Mouse (Mus musculus) hindbrain, postnatal 0 days (tissue): ENCODE data around the gene Cmss1. TPM values are rescaled to one million over a fixed set of nuclear protein-coding genes. Genes with fewer than 3 reads are reported as not detected.

Experiments used
- ATAC-seq: fragments of 200-750 bp; cut with Nextera tagmentation; 2 replicates; pipeline ENCODE4 v1.8.0; 2017; ENCODE audit warnings: mild to moderate bottlenecking, moderate TSS enrichment, moderate library complexity
- DNase-seq: peaks from one replicate; pipeline ENCODE4 v3.0.0-alpha.2; 2015; ENCODE audit warnings: low spot score
- H3K27ac ChIP-seq: fragments of 300-500 bp; sonication (generic); 2 replicates; pipeline ENCODE4 v1.5.1; 2014; ENCODE audit warnings: mild to moderate bottlenecking
- H3K27me3 ChIP-seq: fragments of 300-500 bp; sonication (generic); 2 replicates; pipeline ENCODE4 v1.6.1; 2014; ENCODE audit warnings: low read length, mixed read lengths; ENCODE audit not compliant: insufficient read depth
- H3K36me3 ChIP-seq: fragments of 300-500 bp; sonication (generic); 2 replicates; pipeline ENCODE4 v1.6.1; 2014; ENCODE audit warnings: low read length, mixed read lengths; ENCODE audit not compliant: insufficient read depth
- H3K4me1 ChIP-seq: fragments of 300-500 bp; sonication (generic); 2 replicates; pipeline ENCODE4 v1.6.1; 2014; ENCODE audit warnings: antibody characterized with exemption, low read length, mixed read lengths; ENCODE audit not compliant: insufficient read depth
- H3K4me2 ChIP-seq: fragments of 300-500 bp; sonication (generic); 2 replicates; pipeline ENCODE4 v1.6.1; 2014; ENCODE audit warnings: low read depth, mild to moderate bottlenecking, low read length, moderate library complexity, mixed read lengths
- H3K4me3 ChIP-seq: fragments of 300-500 bp; sonication (generic); 2 replicates; pipeline ENCODE4 v1.5.1; 2014; ENCODE audit warnings: low read length
- H3K9ac ChIP-seq: fragments of 300-500 bp; sonication (generic); replicated peaks from 2 replicates; pipeline ENCODE4 v1.6.1; 2014; ENCODE audit warnings: mild to moderate bottlenecking, low read length, moderate library complexity, mixed read lengths
- H3K9me3 ChIP-seq: fragments of 300-500 bp; sonication (generic); 2 replicates; pipeline ENCODE4 v1.6.1; 2016; ENCODE audit warnings: low read length, mixed read lengths
- CTCF ChIP-seq: IDR thresholded peaks from 2 replicates; pipeline ENCODE4 v1.5.1; 2016; ENCODE audit warnings: antibody characterized with exemption, control low read depth, low read depth
- WGBS: fragments of 180-500 bp; shearing (Covaris S2); extraction: QIAGEN DNeasy Blood & Tissue Kit; methylation state at CpG from one replicate; pipeline ENCODE4 v1.1.7; 2014; 5-methylcytosine and 5-hydroxymethylcytosine counted together
- polyA plus RNA-seq: library from polyadenylated mRNA; unstranded; fragments of >200 nt; fragmentation: Nextera tagmentation; extraction: Ambion mirVana; gene quantifications from 2 replicates; pipeline ENCODE4 v1.2.1, GENCODE M21; 2015
- total RNA-seq: library from RNA; depleted of rRNA; stranded (reverse); fragments of >200 nt; gene quantifications from 2 replicates; pipeline ENCODE4 v1.2.3, GENCODE M21; 2014

Gene Cmss1
- total and polyA plus RNA-seq, 2 experiments from 2014 or later: 8.6 to 42.5 TPM

DNA sequence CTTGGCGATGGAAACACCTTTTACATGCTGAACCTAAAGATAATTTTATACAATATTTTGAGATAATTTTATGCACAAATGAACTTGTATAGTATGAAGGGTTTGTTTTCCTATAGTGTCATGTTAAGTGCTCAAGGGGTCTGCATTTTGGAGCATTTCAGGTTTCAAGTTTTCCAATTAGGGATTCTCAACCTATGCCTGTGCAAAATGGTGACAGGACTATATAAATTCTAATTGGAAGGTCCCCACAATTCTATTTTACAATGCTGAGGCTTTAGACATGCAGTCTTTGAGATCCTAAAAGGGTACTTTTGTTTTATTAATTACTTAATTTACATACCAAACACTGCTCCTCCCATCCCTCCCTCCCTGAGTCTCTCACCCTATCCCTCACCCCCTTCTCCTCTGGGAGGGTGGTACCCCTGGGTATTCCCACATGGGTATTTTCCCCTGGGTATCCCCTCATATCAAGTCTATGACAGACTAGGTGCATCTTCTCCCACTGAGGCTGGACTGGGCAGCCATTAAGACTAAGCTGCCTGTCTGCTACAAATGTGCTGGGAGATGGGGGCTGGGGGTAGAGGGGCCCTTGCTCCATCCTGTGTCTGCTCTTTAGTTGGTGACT is 30.8 kb downstream of the Cmss1 start:
- no peak overlapping the region for H3K9ac ChIP-seq
- WGBS: 93% methylated on average over 1 of the region's 1 CpGs
- no peak overlapping the region for H3K4me3 ChIP-seq
- H3K36me3 ChIP-seq: no peaks in the 10 kb centered on the region
- no peak for TF ChIP-seq CTCF
- no peaks in the 10 kb centered on the region for H3K9me3 ChIP-seq
- ATAC-seq (no peak), DNase-seq (no peak)
- no peaks in the 10 kb centered on the region for H3K4me1 ChIP-seq
- no peaks in the 10 kb centered on the region for H3K27me3 ChIP-seq
- H3K4me2 ChIP-seq: no peak overlapping the region
- no peak overlapping the region for H3K27ac ChIP-seq

DNA sequence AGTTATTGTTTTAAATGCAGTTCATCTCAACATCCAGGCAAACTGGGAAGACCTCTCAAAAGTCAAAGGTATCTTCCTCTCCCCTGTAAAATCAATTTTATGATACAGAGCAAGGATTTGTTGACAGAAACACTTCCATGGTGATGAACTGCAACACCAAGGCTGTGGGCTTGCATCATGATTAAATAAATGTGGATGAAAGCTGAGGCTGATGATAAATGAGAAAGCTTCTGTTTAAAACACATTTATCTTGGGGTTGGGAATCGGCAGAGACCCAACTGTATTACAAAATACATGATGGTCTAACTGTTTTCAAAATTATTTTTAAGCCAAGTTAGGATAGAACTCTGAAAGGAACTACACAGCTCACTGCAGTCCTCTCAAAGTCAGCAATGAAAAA is 32.8 kb downstream of the Cmss1 start:
- ATAC-seq (no peak), DNase-seq (no peak)
- Histone ChIP-seq H3K9me3 (no peaks in the 10 kb centered on the region), H3K9ac (no peak overlapping the region), H3K27ac (no peak overlapping the region), H3K4me1 (no peaks in the 10 kb centered on the region), H3K4me2 (no peak overlapping the region), H3K27me3 (no peaks in the 10 kb centered on the region), H3K4me3 (no peak overlapping the region), H3K36me3 (no peaks in the 10 kb centered on the region)
- 73% methylated on average over 1 of the region's 1 CpGs for WGBS
- TF ChIP-seq CTCF: no peak

DNA sequence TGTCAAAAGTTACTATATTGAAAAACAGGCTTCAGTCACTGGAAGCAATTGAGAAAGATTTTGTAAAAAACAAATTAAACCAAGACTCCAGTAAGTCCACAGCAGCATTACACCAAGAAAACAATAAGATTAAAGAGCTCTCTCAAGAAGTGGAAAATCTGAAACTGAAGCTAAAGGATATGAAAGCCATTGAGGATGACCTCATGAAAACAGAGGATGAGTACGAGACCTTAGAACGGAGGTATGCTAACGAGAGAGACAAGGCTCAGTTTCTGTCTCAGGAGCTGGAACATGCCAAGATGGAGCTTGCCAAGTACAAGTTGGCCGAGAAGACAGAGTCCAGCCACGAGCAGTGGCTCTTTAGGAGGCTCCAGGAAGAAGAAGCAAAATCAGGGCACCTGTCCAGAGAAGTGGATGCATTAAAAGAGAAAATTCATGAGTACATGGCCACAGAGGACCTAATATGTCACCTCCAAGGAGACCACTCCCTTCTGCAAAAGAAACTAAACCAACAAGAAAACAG is 35.8 kb downstream of the Cmss1 start:
- DNase-seq (no peak), ATAC-seq (no peak)
- Histone ChIP-seq H3K4me2 (no peak overlapping the region), H3K27ac (no peak overlapping the region), H3K4me1 (no peaks in the 10 kb centered on the region), H3K9me3 (no peaks in the 10 kb centered on the region), H3K9ac (no peak overlapping the region), H3K36me3 (no peaks in the 10 kb centered on the region), H3K4me3 (no peak overlapping the region), H3K27me3 (no peaks in the 10 kb centered on the region)
- WGBS: 69% methylated on average over 5 of the region's 5 CpGs
- no peak for TF ChIP-seq CTCF

DNA sequence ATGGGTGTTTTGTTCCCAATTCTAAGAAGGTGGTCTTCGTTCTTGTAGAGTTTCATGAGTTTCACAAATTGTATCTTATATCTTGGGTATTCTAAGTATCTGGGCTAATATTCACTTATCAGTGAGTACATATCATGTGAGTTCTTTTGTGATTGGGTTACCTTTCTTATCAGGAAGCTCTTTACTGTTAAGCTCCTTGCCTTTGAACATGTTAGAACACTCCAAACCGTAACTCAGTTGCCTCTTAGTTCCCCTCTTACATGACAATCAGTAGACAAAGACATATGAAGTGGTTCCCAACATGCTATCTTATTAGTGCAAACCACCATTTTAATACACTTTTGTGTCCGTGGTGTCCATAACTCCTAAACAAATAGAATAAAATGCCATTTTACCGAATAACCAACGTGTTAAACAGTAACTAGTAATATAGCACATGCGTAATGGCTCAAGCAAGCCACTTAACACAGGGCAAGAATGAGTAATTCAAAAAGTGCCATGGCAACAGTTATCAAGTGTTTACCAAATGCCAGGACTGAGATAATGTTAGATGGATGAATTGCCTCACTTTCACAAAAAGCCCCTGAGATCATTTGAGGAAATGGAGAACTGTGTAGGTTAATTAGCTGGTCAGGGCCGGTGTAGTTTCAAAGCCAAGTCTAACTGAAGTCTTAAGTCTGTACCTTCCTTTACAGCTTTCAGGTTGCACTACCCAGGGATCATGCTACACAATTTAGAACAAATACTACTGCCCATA is 37.8 kb downstream of the Cmss1 start:
- ATAC-seq: no peak
- 95% methylated on average over 7 of the region's 7 CpGs for WGBS

DNA sequence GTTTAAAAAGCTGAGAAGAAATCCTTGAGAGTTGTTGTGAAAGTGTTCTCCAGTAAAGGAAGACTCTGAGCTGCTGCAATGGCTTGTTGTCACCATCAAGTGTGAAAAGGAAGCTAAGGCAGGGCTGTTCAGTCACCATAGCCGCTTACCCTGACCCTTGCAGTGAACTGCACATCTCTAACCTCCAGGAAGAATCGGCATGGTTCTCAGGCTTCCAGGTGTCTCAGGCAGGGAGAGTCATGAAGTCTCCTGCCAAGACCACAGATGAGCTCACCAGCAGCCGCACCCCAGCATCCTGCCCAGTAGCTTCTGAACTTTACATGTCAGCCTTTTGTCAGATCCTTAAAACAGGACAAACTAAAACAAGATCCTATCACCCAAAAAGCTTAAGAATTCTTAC is 40.4 kb downstream of the Cmss1 start:
- no peak for DNase-seq
- no peak overlapping the region for H3K4me3 ChIP-seq
- ATAC-seq: no peak
- no peaks in the 10 kb centered on the region for H3K9me3 ChIP-seq
- no peaks in the 10 kb centered on the region for H3K4me1 ChIP-seq
- WGBS: 85% methylated on average over 3 of the region's 3 CpGs
- H3K27ac ChIP-seq: no peak overlapping the region
- no peaks in the 10 kb centered on the region for H3K27me3 ChIP-seq
- H3K36me3 ChIP-seq: no peaks in the 10 kb centered on the region
- TF ChIP-seq CTCF: no peak
- no peak overlapping the region for H3K4me2 ChIP-seq
- no peak overlapping the region for H3K9ac ChIP-seq

More for the DNA sequence above, 37.8 kb downstream of the Cmss1 start:
- H3K27ac ChIP-seq: no peak overlapping the region
- no peak overlapping the region for H3K4me2 ChIP-seq
- no peaks in the 10 kb centered on the region for H3K36me3 ChIP-seq
- H3K27me3 ChIP-seq: no peaks in the 10 kb centered on the region
- no peaks in the 10 kb centered on the region for H3K4me1 ChIP-seq
- no peak overlapping the region for H3K4me3 ChIP-seq
- DNase-seq: no peak
- no peak overlapping the region for H3K9ac ChIP-seq
- no peak for TF ChIP-seq CTCF
- H3K9me3 ChIP-seq: no peaks in the 10 kb centered on the region

DNA sequence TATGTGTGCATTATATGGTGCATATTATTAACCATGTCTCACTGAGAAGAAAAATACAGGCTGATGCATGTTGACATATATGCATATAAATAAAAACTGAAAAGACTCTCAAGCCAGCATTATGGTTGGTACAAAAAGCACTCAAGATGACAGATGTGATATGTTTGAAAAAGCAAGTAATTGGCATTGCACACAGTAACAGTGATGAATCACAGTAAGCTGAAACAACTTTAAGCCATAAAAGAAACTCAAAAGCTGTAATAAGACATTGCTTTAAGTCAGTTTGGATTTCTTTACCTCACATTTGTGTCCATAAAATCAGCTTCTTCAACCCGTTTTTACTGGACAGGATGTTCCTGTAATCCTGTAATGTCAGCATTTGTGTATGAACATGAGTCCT is 41.9 kb downstream of the Cmss1 start:
- Histone ChIP-seq H3K4me1 (no peaks in the 10 kb centered on the region), H3K9me3 (no peaks in the 10 kb centered on the region), H3K27me3 (no peaks in the 10 kb centered on the region), H3K9ac (no peak overlapping the region), H3K36me3 (no peaks in the 10 kb centered on the region), H3K27ac (no peak overlapping the region), H3K4me2 (no peak overlapping the region), H3K4me3 (no peak overlapping the region)
- no peak for TF ChIP-seq CTCF
- no peak for DNase-seq
- ATAC-seq: no peak
- 67% methylated on average over 1 of the region's 1 CpGs for WGBS

DNA sequence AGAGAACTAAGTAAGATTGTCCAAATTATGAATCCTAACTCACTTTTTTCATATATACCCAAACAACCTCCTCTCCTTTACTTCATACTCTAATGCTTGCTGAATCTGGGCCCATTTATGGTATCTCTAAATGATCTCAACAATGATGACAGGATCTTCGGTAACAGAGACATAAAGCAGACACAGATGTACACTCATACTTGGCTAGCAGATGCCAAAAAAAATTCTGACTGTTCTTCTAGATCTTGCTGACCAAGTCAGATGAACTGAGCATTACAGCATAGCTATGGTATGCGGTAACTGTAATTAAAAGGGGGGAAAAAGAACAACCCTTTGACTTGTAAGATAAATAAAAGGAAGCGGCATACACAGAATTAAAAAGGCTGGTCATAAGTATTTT is 43.2 kb downstream of the Cmss1 start:
- H3K4me1 ChIP-seq: no peaks in the 10 kb centered on the region
- H3K4me3 ChIP-seq: no peak overlapping the region
- ATAC-seq (no peak), DNase-seq (no peak)
- no peaks in the 10 kb centered on the region for H3K27me3 ChIP-seq
- WGBS: 90% methylated on average over 3 of the region's 3 CpGs
- no peak overlapping the region for H3K27ac ChIP-seq
- TF ChIP-seq CTCF: no peak
- H3K36me3 ChIP-seq: no peaks in the 10 kb centered on the region
- H3K4me2 ChIP-seq: no peak overlapping the region
- no peaks in the 10 kb centered on the region for H3K9me3 ChIP-seq
- H3K9ac ChIP-seq: no peak overlapping the region
